Mouse (Mus musculus): ENCODE measurements around the gene 2900026A02Rik.

GRCm38 (mm10) chr5:113154441-113154840, 66.6 kb downstream of the 2900026A02Rik start:
- TF ChIP-seq CTCF (IDR thresholded peaks at IDR 0.05) = no peak
- TF ChIP-seq POLR2A (IDR thresholded peaks at IDR 0.05; ENCODE audit: insufficient read depth, low read depth, low read length) = no peak
- no peak for TF ChIP-seq EP300 (IDR thresholded peaks at IDR 0.05; ENCODE audit: insufficient read depth, low read depth, low read length)

Data from heart, adult 2 months (tissue).